Mouse (Mus musculus) lung, postnatal 14 days (tissue): ENCODE results near the gene Bcl2l11.

Experiments used
- DNase-seq: peaks from one replicate; pipeline ENCODE4 v3.0.0; 2021

Bcl2l11 gene

GRCm38 (mm10) chr2:128143992-128144391 lies 18.2 kb downstream of the Bcl2l11 start:
- no peak for DNase-seq

- DNase-seq = no peak
These were observed 19.6 kb downstream of the Bcl2l11 start for GRCm38 (mm10) chr2:128145433-128145832.

DNA sequence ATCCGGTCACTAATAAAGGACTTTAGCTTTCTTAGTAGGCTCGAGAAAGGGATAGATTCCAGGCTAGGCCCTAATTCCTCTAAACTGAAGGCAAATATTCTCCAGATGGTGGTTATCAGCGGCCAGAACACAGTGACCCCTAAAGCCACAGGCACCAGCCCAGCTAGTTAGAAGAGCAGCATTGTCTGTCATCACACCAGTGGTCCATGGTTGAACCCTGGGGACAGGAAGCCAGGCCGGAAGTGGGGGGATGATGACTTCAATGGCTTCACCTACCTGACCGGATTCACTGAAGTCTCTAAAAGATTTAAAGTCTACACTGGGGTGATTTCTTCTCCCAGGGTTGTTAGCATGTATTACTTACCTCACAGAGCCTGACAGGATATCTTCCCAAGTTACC lies 23.8 kb downstream of the Bcl2l11 start:
- DNase-seq = no peak

DNA sequence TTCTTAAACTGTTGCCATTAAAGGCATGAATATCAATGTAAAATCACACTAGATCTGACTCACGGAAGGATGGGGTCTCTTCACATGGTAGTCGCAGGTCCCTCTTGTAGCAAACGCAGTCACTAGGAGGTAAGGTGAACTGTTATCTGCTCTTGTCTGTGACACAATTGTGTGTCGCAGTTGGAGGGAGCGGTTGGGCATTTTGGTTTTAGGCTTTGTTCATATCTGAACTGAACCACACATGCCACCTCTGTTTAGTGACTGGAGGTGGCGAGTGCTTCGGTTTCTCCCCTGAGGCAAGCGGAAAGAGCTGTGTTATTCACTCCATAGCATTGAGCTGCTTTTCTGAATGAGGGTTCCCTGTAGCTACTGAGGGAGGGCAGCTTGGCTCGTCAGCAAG lies 26.4 kb downstream of the Bcl2l11 start:
- no peak for DNase-seq

GRCm38 (mm10) chr2:128152845-128153550 lies 27.2 kb downstream of the Bcl2l11 start:
- no peak for DNase-seq

GRCm38 (mm10) chr2:128153551-128153910 lies 27.7 kb downstream of the Bcl2l11 start:
- no peak for DNase-seq

DNA sequence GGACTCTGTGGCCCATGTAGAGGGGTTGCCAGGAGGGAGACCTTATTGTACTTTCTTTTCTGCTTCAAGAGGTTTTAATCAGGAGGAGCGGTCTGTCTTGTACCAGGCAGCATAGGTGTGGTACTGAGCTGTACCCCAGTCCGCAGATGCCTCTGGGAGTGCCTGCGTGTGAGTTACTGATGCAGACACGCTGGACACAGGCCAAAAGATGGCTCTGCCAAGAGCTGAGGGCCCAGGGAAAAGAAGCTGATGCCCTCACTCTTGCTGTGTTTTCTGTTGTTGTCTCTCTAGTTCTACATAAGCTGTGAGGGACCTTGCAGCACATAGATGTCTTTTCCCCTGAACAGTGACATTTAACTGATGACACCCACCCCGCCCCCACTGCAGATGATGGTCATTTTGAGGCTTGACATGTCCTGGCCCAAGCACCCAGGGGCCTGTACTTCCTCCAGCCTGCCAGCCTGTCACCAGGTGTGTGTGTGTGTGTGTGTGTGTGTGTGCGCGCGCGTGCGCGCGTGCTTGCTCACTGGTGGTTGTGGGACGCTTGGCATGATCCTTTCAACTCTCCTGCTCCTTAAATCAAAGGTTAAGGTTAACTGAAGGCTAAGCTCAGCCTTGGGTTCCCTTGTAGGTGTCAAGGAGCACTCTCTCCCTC lies 29.7 kb downstream of the Bcl2l11 start:
- no peak for DNase-seq

- no peak for DNase-seq
These were observed 30.2 kb downstream of the Bcl2l11 start for GRCm38 (mm10) chr2:128156067-128156462.

- DNase-seq = no peak
These were observed 30.9 kb downstream of the Bcl2l11 start for GRCm38 (mm10) chr2:128156557-128157412.

GRCm38 (mm10) chr2:128158734-128159410 lies 33.0 kb downstream of the Bcl2l11 start:
- DNase-seq = no peak

- DNase-seq = no peak
These were observed 33.8 kb downstream of the Bcl2l11 start for GRCm38 (mm10) chr2:128159619-128160125.

GRCm38 (mm10) chr2:128163177-128163576 lies 37.3 kb downstream of the Bcl2l11 start:
- no peak for DNase-seq

GRCm38 (mm10) chr2:128166623-128167423 lies 41.0 kb downstream of the Bcl2l11 start:
- DNase-seq = no peak

GRCm38 (mm10) chr2:128167930-128168329 lies 42.1 kb downstream of the Bcl2l11 start:
- no peak for DNase-seq

DNA sequence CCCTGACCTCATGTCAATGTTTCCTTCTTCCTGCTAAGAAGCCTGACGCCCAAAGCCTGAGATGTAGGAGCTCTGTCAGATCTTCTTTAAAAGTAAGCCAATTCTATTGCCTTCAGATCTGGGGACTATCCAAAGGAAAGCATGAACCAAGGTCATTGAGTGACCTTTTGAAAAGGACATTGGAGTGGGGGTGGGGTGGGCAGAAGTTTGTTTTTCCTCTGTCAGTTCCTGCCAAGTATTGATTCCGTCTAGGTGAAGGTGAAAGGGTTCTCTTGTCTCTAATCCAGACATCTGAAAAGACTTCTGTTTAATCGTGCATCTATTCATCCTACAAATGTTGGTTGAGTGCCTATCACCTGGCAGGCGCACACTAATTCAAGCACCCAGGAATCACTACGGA lies 43.6 kb downstream of the Bcl2l11 start:
- no peak for DNase-seq

GRCm38 (mm10) chr2:128169972-128170371 lies 44.1 kb downstream of the Bcl2l11 start:
- DNase-seq = no peak

DNA sequence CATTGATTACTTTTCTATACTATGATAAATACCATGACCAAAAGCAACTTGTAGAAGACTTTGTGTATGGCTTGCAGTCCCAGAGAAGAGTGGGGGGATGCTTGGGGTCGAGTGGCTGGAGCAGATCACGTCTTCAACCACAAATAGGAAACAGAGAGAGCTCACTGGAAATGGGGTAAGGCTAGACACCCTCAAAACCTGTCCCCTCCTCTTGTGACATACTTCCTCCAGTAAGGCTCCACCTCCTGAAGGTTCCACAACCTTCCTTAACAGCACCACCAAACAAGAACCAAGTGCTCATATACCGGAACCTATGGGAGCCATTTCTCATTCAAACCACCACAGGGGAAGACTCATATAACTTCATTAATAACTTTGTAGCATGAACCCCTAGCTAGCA lies 44.8 kb downstream of the Bcl2l11 start:
- no peak for DNase-seq

DNA sequence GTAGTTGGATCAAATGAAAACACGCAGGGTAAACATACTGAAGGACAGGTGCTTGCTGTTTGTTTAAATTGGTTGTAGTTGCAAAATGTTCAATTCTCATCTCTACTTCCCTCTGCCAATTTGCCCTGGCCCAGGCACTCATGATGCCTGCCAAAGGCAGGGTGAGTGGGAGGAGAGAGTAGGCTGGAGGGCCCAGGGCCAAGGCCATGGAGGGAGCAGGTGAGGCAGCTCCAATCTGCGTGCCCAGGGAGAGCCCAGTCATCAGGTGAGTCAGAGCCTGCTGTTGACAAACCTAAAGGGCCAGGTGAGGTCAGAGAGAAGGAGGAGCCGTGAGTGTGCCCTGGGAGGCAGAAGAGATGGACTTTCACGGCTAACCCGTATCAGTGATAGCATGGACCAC lies 46.4 kb downstream of the Bcl2l11 start:
- peak; percentile 67 for DNase-seq

DNA sequence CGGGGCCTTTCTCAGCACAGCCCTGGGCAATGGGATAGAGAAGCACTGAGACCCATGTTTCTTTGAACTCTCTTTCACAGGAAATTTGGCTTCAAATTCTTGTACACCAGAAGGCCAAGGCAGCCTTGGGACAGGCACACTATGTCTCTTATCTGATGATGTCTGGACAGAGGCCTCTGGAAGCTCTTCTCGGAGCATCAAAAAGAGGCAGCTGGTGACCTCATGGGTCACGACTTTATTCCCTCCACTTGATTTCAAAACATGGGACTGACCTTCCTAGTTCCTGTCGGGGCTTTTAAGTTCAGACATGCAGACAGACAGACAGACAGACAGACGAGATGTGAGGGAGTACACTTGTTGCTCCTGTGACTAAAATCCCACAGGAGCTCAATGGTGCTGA lies 48.3 kb downstream of the Bcl2l11 start:
- DNase-seq = no peak

- DNase-seq = no peak
These were observed 48.9 kb downstream of the Bcl2l11 start for GRCm38 (mm10) chr2:128174604-128175342.

DNA sequence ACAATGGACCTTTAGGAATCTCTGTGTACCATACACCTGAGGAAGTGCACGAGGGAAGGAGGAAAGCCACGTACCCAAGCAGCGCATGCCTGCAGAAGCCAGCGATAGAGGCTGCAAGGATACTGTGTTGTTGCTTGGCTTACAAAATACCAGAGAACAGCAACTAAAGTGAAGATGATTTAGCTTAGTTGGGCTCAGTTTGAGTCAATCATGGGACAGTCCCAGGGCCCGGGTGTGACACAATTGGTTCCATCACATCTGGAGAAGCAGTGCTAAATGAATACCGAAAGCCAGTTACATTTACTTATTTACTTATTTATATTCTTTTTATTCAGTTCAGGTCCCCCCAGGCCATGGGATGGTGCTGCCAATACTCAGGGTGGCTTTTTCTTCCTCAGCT lies 49.8 kb downstream of the Bcl2l11 start:
- DNase-seq = no peak
